Mouse (Mus musculus) gastrocnemius, adult 8-10 months (tissue): ENCODE measurements around the gene Rnf25. TPM values are rescaled to one million over a fixed set of nuclear protein-coding genes. Genes with fewer than 3 reads are reported as not detected.

Experiments used
- DNase-seq, 2 experiments: peaks; one replicate each; pipeline ENCODE4 v3.0.0; 2022; ENCODE audit warnings: low spot score in 2 of 2
- total RNA-seq, 4 experiments: library from RNA; stranded (reverse); gene quantifications; 2 replicates each; pipeline ENCODE4 v1.2.4; 2022

Gene Rnf25
- total RNA-seq: 10 to 100 TPM; 14.4 to 18.1 (median 16.4) TPM

GRCm38 (mm10) chr1:74601267-74601962 is at the start of gene Rnf25, which contains the start of gene Stk36:
Gene Rnf25, minus strand, starts transcription at chr1:74601397.
Gene Stk36, plus strand, starts transcription at chr1:74601445.
- peak; percentile 57 to 73 for DNase-seq

DNA sequence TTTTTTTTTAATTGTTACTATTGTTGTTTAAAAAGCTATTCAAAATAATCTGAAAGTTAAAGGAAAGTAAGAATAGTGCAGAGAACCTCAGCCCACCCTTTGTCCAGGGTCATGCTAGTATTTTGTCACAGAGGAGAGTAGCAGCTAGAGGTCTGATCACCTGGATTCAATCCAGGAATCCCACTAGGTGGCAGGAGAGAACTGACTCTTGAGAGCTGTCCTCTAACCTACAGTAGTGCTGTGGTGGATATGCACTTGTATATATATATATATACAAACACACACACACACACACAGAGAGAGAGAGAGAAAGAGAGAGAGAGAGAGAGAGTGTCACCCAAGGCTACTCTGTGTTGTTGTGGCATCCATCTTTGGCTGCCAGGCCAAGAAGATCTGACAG is 42.7 kb upstream of the Rnf25 start:
- no peak for DNase-seq

DNA sequence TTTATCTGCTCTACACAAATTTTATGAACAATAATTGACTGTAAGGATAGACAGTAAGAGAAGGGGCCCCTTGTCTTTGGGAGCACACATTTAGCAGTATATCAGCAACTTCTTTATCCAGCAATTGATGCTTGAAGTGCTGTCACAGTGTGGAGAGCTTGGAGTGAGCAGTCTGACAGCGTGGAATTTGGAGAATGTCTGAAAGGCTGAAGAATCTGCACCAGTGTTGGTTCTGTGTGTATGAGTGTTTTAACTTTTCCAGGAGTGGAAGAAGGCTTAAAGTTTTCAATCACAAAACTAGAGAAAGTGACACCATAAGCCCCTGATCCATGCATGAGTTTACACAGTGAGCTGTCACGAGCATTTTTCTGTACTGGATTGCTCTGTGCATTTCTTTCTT is 42.3 kb upstream of the Rnf25 start:
- no peak for DNase-seq

- no peak for DNase-seq
Observed at GRCm38 (mm10) chr1:74632734-74633133, 31.5 kb upstream of the Rnf25 start.

DNA sequence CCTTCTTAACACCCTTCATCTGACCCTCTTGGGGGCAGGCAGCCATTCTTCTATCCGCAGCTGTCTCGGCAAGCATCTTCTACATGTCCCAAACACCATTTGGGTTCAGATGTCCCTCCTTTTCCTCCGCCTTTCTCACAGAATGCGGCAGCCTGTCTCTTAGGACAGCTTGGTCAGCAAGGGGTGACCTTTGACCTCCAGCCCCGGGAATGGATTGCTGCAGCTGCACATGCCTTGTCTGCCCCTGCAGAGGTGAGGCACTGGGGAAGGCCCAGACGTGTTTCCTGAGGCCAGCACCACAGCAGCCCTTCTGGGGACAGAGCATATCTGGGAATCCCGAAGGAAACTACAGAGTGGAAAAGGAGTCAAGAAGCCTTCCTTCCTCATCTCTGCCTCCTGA is 26.8 kb upstream of the Rnf25 start:
- DNase-seq: no peak

- DNase-seq: no peak
Observed at GRCm38 (mm10) chr1:74626076-74626475, 24.9 kb upstream of the Rnf25 start.

DNA sequence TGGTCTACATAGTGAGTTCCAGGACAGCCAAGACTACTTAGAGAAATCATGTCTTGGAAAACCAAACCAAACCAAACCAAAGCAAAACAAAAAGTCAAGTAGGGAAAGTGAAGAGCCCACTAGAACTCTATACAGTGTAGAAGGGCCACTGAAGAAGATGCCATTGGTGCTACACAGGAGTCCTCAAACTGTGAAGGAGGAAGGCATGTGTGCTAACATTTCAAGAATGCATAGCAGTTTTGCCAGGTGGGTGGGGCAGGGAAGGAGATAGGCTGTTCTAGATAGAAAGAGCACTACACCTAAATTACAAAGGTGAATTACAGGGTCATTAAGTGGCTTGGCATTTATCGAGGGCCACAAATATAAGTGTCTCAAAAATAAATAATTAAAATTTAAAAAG is 23.0 kb upstream of the Rnf25 start:
- DNase-seq: no peak

- no peak for DNase-seq
Observed at GRCm38 (mm10) chr1:74600501-74601266, 513 bp downstream of the Rnf25 start.

GRCm38 (mm10) chr1:74594434-74594833 is 6.8 kb downstream of the Rnf25 start:
- DNase-seq: no peak

DNA sequence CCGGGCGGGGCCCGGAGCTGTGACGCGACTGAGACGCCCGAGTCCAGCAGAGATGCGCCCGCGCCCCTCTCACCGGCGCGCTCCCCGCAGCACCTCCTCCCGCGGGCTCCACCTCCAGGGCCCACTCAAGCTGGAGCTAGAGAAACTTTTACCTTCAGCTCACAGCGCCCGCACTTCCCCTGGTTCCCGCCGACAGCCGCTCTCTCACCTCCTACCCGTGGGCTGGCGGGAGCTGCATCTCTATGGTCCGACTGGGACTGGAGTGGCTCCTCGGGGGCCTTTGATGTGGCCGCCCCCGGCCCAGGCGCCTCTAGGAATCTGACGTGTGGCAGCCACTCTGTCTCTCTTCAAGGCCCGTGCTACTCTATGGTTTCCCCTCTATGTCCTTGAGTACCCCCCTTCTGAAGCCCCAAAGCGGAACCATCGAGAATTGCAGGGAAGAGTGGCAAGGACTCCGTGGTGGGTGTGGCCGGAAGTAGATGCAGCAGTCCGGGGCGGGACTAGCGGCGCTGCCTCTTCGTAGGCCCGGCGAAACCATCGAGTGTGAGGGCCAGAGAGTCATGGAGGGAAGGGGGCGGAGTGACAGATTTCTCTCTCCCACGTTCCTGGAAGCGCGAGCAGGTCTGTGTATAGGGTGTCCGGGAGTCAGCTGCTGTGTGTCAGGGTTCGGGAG is 13.3 kb downstream of the Rnf25 start, which contains the start of the genes Zfp142 and Bcs1l:
Zfp142 (minus strand) TSS at position 474 of the 673 bp plus-strand sequence.
Bcs1l (plus strand) TSS at position 517 of the 673 bp plus-strand sequence.
- DNase-seq: peak; percentile 98 to 99

DNA sequence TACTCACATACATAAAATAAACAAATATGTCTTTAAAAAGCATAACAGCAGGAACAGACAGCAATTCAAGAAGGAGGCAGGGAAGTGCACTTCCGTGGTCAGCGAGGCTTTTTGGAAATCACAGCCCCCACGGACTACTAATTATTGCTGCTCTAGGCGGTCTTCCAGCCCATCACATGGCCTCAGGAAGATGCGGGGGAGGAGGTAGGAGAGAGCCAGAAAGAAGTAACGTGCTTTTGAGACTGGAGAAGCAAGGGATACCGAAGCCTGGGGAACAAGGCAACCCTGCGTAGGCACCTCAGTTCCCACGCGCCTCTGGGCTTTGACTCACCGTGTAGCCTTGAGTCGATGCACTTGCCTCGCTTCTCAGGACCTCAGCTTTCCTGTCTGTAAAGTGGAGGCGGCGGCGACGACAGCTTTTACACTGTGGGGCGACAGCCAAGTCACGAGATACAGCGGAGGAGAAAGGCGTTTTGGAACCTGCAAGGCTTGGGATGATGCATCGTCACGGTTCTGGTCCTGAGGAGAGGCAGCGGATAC is 13.9 kb downstream of the Rnf25 start:
- DNase-seq: no peak

DNA sequence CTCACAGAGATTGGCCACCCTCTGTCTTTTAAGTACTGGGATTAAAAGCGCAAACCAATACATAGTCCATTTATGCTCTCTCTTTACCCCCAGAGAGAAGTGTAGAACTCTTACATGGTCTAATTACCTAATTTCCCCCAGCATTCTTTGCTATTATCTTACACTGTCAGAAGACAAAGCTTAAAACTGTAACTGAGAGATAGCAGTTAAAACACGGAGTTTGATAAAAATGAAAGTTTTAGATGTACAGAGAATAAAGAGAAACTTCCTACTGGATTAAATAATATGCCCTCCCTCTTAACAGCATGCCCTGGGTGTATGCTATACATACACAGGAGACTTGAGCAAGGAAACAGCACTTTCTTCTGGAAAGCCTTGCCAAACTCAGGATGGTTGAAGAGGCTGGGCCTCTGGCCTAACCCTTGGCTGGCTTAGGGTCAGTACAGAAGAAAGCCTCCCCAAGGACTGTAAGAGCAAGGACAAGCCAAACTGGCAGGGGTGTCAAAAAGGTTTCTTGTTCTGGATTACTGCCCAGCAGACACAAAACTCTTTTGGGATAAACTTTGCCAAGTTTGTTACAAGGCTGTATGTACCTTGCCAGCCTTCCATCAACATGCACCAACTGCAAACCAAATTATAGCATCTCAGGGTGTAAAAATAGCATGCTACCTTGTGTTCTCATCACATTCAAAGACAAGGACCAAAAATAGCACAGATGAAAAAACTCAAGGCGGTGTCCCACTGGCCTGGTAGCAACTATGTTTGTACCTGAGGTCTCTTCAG is 16.4 kb downstream of the Rnf25 start:
- DNase-seq: peak in 1 of 2 experiments; percentile 53

DNA sequence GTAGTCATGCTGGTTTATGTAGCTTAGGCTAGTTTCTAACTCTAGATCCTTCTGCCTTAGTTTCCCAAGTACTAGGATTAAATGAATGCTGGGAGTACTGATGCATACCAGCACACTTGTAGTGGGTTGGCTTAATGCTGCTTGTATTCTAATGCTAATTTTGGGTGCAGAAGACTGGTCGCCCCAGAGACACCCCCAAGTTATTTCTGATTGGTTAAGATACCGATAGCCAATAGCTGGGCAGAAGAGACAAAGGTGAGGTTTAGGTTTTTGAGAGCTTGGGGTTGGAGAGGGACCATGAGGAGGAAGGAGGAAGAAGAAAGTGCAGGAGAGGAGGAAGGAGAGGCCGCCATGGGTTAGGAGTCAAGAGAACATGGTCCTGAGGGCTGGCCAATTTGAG is 18.6 kb downstream of the Rnf25 start:
- no peak for DNase-seq

GRCm38 (mm10) chr1:74569739-74570719 is 31.2 kb downstream of the Rnf25 start:
- no peak for DNase-seq

- no peak for DNase-seq
Observed at GRCm38 (mm10) chr1:74565834-74566233, 35.4 kb downstream of the Rnf25 start.

DNA sequence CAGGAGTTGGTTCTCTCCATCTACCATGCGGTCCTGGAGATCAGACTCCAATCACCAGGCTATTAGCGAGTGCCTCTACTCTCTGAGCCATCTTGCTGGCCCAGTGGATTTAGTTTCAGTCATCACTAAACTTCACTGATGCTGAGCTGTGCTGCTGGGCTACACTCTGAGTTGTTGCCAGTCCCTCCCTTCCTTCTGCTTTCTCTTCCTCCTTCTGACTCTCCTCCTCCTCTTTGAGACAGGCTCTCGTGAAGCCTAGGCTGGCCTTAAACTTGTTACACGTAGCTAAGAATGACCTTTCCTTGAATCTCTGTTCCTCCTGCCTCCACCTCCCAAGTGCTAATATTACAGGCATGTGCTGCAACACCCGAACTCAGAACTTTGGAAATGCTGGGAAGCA is 42.1 kb downstream of the Rnf25 start:
- no peak for DNase-seq

DNA sequence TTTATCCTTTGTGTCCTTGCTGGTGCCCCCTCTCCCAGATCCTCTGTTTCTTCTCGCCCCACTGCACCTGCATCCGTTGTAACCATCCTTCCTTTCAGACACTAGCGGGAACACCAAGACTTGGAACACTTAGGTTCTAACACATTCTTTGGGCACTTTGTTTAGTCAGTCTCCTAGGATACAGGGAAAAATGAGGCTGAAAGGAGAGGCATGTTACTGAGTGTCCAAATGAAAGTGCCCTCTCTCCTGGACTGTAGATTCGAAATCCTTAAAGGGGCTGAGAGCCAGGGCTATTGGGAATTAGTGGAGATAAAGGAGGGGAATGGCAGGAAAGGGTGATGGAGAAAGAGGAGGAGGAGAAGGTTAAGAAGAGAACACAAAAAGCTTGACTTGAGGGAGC is 57.0 kb downstream of the Rnf25 start, which contains the start of gene Usp37:
Usp37 (minus strand) TSS at position 101 of the 400 bp plus-strand sequence.
- no peak for DNase-seq
